Mouse (Mus musculus) left cerebral cortex, adult 2 months (tissue): ENCODE measurements around the gene Hist1h3i. TPM values are rescaled to one million over a fixed set of nuclear protein-coding genes. Genes with fewer than 3 reads are reported as not detected.
"Not testable (repeated sequence)": the region's sequence is repeated elsewhere in the genome, so short reads cannot be mapped to it uniquely, and the experiment has no call there.

Experiments
- DNase-seq, 2 experiments: peaks; one replicate each; pipeline ENCODE4 v3.0.0; 2021 to 2022; ENCODE audit warnings: low spot score in 2 of 2, mixed read lengths in 1 of 2; ENCODE audit errors: extremely low spot score in 1 of 2
- H3K27ac ChIP-seq: fragments of 200-600 bp; 2 replicates; pipeline ENCODE4 v1.8.1; 2022
- H3K4me3 ChIP-seq: fragments of 200-600 bp; 2 replicates; pipeline ENCODE4 v1.8.1; 2022
- CTCF ChIP-seq: fragments of 200-600 bp; IDR thresholded peaks from 2 replicates; pipeline ENCODE4 v1.8.1; 2022; ENCODE audit warnings: antibody characterized with exemption, mild to moderate bottlenecking, moderate library complexity
- intact Hi-C: fragments of 180-260 bp; cut with DNase I; formaldehyde crosslinking; loops from one replicate; pipeline ENCODE4 v1.15.1; 2025
- long read RNA-seq, 2 experiments: library from polyadenylated mRNA; stranded (forward); transcript quantifications; one replicate each; pipeline ENCODE4 v2.0.0; 2021; ENCODE audit warnings: borderline mapping rate in 2 of 2
- total RNA-seq, 2 experiments: library from RNA; stranded (reverse); gene quantifications; 2 replicates each; pipeline ENCODE4 v1.2.3; 2021

The Hist1h3i gene
- 10 to 100 TPM; 49.9 to 62.3 TPM for total RNA-seq
- long read RNA-seq, experiment 1 = 0 reads
- long read RNA-seq, experiment 2 = 0 reads

DNA sequence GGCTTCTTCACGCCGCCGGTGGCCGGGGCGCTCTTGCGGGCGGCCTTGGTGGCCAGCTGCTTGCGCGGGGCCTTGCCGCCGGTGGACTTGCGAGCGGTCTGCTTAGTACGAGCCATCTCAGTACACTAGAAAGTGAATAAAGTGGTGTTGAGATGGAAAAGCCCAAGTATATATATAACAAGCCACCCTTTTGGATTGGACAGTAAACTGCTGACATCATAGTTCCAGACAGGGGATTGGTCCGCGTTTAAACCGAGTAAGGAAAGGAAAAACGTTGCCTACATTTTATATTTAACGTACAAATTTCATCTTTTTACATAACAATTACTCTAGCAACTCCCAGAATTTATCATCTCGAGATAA is at the start of gene Hist1h3i:
TSS of gene Hist1h3i (minus strand) at position 116 of the 363 bp plus-strand sequence.
- no peak for TF ChIP-seq CTCF
- DNase-seq = peak; percentile 50 to 71
- intact Hi-C loops = loop anchor here (10.0 kb wide), 3 partner anchors 1802 to 1912 kb away; partner anchors contain the start of genes Hist1h1e, Hist1h1t, Hist1h2be and Hist1h4c
- peak within 1 kb of the TSS; percentile 48 for H3K4me3 ChIP-seq
- peak within 1 kb of the TSS; percentile 82 for H3K27ac ChIP-seq

DNA sequence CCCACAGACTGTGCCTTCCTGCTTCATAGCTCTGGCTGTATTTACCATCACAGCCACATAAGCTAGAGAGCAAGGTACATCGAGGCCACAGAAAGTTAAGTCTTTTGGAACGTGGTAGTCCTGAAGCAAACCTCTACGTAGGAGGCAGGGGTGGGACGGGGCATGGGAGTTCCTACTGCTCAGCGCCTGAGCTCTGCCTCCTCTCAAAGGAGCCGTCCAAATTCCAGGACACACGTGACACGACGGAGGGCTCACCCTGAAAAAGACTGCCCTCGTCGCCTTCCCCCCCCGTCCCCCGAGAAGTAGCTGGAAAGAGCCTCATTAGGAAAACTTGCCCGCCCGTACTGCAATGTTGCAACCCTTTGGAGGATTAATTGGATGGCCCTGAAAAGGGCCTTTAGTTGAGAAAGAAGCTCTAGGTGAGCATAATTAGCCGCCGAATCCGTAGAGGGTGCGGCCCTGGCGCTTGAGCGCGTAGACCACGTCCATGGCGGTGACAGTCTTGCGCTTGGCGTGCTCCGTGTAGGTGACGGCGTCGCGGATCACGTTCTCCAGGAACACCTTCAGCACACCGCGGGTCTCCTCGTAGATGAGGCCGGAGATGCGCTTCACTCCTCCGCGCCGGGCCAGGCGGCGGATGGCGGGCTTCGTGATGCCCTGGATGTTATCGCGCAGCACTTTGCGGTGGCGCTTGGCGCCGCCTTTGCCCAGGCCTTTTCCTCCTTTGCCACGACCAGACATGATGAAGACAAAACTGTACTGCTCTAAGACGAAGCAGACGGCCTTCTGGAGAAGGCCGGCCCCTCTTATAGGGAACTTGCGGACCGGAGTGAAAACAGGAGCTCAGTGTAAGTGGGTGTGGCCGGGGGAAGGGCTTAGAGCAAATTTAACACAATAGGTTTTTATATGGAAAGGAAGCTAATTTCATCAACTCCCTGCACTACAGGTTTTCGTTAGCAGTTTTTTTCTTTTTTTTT is 48.5 kb upstream of the Hist1h3i start, which contains the start of gene Hist1h4n:
TSS of gene Hist1h4n (minus strand) at position 779 of the 977 bp plus-strand sequence.
- H3K27ac ChIP-seq, intact Hi-C loops, H3K4me3 ChIP-seq: not testable (repeated sequence)
- peak; percentile 22 to 26 for DNase-seq

DNA sequence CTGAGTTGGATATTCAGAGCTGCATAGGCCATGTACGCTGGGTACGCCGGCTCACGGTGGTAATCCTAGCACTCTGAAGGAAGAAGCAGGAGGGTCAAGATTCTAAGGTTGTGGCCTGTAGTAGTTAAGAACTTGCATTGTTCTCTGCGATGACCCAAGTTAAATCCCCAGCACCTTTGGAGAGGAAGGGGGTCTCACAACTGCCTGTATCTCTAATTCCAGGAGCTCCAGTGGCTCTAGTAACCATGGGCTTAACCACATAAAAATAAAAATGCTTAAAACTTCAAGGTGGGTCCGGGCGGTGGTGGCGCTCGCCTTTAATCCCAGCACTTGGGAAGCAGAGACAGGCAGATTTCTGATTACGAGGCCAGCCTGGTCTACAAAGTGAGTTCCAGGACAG is 47.2 kb upstream of the Hist1h3i start:
- intact Hi-C loops = no loop called here
- no peak for TF ChIP-seq CTCF
- DNase-seq = no peak
- no peak overlapping the region for H3K27ac ChIP-seq
- no peak overlapping the region for H3K4me3 ChIP-seq

DNA sequence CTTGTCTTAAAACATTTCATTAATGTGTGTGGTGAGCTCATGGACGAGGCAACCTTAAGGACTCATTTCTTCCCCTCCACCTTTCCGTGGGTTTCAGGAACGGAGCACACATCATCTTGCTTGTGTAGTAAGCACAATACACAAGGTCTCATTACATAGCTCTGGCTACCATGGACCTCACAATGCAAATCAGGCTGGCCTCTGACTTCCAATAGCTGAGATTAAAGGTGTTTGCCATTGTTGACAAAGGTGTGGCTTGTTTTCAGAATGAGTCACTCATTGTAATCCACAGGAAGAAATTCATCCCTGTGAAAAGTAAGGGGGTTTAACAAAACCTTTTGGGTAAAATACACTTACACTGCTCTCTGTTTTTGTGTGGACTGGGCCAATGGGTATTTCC is 45.3 kb upstream of the Hist1h3i start:
- TF ChIP-seq CTCF = no peak
- H3K27ac ChIP-seq = no peak overlapping the region
- DNase-seq = no peak
- no peak overlapping the region for H3K4me3 ChIP-seq
- intact Hi-C loops = loop anchor here (10.0 kb wide), 3 partner anchors 206 to 1856 kb away; partner anchors contain the start of genes Hist1h2ac, Hist1h2af, Hist1h2ah and Hist1h2bc

DNA sequence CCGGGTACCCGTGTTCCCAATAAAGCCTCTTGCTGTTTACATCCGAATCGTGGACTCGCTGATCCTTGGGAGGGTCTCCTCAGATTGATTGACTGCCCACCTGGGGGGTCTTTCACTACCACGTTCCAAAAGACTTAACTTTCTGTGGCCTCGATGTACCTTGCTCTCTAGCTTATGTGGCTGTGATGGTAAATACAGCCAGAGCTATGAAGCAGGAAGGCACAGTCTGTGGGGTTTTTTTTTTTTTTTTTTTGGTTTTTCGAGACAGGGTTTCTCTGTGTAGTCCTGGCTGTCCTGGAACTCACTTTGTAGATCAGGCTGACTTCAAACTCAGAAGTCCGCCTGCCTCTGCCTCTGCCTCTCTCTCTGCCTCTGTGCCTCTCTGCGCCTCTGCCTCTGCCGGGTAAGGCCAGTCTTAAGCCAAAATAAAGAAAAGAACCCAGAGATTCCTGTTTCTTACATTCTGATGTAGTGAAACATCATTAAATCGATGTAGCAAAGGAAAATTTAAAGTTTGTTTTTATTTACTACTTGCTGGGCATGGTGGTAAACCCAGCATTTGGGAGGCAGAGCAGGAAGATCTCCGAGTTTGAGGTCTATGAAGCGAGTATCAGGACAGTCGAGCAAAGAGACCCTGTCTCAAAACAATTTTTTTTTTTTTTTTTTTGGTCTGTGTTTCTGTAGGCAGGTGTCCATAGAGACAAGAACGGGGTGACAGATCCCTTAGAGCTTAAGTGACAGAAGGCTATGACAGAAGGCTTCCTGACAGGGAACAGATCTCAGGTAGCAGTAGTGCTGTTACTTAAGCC is 37.1 kb upstream of the Hist1h3i start:
- DNase-seq, H3K4me3 ChIP-seq, H3K27ac ChIP-seq: not testable (repeated sequence)
- intact Hi-C loops = loop anchor here (10.0 kb wide), 3 partner anchors 215 to 1865 kb away; partner anchors contain the start of genes Hist1h2ac, Hist1h2af, Hist1h2ah and Hist1h2bc

DNA sequence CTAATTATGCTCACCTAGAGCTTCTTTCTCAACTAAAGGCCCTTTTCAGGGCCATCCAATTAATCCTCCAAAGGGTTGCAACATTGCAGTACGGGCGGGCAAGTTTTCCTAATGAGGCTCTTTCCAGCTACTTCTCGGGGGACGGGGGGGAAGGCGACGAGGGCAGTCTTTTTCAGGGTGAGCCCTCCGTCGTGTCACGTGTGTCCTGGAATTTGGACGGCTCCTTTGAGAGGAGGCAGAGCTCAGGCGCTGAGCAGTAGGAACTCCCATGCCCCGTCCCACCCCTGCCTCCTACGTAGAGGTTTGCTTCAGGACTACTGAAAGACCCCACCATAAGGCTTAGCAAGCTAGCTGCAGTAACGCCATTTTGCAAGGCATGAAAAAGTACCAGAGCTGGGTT is 28.9 kb upstream of the Hist1h3i start:
- H3K27ac ChIP-seq, DNase-seq, intact Hi-C loops, H3K4me3 ChIP-seq: not testable (repeated sequence)

DNA sequence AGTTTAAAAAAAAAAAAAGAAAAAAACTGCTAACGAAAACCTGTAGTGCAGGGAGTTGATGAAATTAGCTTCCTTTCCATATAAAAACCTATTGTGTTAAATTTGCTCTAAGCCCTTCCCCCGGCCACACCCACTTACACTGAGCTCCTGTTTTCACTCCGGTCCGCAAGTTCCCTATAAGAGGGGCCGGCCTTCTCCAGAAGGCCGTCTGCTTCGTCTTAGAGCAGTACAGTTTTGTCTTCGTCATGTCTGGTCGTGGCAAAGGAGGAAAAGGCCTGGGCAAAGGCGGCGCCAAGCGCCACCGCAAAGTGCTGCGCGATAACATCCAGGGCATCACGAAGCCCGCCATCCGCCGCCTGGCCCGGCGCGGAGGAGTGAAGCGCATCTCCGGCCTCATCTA is 28.4 kb upstream of the Hist1h3i start, which contains the start of gene Hist1h4m:
TSS of gene Hist1h4m (plus strand) at position 208 of the 400 bp plus-strand sequence.
- H3K4me3 ChIP-seq, intact Hi-C loops, H3K27ac ChIP-seq: not testable (repeated sequence)
- peak; percentile 40 to 49 for DNase-seq

DNA sequence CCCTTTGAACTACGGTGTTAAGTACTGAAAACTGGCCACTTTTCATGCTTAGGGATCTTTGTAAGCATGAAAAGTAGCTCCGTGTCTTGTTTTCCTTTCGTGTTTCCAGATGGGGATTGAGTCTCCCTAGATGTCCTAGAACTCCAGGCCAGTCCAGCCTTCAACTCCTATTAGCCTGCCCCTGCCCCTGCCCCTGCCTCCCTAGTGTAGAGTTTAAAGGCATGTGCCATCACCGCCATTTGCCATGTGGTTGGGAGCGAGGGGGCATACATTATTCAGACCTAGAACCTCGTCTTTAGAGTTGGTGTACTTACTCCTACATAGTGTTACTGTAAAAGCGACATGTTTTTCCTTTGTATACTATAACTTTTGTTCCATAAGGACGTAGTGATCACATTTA is 27.9 kb upstream of the Hist1h3i start:
- H3K27ac ChIP-seq, intact Hi-C loops, DNase-seq, H3K4me3 ChIP-seq: not testable (repeated sequence)

DNA sequence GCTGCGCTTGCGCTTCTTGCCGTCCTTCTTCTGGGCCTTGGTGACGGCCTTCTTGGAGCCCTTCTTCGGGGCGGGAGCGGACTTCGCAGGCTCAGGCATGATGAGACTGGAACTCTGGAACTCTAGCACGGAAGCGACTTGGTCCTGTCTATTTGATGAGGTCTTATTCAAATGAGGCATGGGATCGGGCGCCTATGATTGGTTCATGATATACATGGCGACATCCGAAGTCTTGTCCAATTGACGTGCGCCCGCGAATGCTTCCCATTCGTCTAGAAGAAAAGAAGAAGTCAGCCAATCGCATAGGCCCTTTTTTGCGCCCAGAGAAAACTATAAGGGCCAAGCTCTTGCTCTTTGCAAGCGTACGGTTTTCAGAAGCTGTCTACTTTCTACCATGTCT is 26.9 kb upstream of the Hist1h3i start, which contains the start of the genes Hist1h2bq and Hist1h2ao:
TSS of gene Hist1h2bq (minus strand) at position 125 of the 400 bp plus-strand sequence.
TSS of gene Hist1h2ao (plus strand) at position 393 of the 400 bp plus-strand sequence.
- H3K27ac ChIP-seq, H3K4me3 ChIP-seq, DNase-seq, intact Hi-C loops: not testable (repeated sequence)

DNA sequence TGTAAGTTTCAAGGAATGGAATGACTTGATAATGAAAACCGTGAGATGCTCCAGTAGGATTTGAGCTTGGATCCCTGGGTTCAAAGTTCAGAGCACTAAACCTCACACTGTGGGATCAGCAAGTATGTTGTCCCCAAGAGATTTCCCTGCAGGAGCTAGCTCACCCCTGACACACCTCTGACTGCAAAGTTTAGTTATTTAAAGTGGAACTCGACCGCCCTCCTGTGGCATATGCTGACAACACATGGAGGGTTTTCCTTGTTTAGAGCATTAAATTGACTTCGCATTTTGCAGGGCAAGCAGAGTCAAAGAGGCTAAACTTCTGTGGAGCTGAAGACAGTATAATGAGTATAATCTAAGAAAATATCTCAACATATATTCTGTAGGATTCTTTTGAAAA is 19.9 kb upstream of the Hist1h3i start:
- intact Hi-C loops, DNase-seq, H3K4me3 ChIP-seq, H3K27ac ChIP-seq: not testable (repeated sequence)

DNA sequence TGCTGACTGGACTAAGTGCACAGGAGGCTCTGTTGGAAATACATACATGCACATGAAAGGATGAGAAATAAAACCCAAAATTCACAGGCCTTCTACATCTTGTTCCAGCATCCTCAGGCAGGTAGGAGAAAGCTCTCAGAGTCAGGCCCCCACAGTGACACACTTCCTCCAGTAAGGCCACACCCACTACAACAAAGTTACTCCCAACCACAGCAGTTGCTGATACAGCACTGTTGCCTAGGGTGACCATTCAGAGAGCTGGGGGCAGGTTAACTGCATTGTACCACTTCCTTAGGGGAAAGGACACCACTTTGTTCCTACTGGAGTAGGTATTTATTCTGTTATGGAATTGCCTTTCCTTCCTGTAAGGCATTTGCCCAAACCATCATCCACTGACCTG is 14.0 kb upstream of the Hist1h3i start:
- not testable (repeated sequence) for H3K4me3 ChIP-seq, DNase-seq
- intact Hi-C loops = loop anchor here (10.0 kb wide), 1 partner anchor 48 kb away; no protein-coding TSS in a partner anchor

More for the DNA sequence above, 14.0 kb upstream of the Hist1h3i start:
- not testable (repeated sequence) for H3K27ac ChIP-seq
